9 mouse cellular contexts compared by ENCODE assay signal in the genomic region with DNA sequence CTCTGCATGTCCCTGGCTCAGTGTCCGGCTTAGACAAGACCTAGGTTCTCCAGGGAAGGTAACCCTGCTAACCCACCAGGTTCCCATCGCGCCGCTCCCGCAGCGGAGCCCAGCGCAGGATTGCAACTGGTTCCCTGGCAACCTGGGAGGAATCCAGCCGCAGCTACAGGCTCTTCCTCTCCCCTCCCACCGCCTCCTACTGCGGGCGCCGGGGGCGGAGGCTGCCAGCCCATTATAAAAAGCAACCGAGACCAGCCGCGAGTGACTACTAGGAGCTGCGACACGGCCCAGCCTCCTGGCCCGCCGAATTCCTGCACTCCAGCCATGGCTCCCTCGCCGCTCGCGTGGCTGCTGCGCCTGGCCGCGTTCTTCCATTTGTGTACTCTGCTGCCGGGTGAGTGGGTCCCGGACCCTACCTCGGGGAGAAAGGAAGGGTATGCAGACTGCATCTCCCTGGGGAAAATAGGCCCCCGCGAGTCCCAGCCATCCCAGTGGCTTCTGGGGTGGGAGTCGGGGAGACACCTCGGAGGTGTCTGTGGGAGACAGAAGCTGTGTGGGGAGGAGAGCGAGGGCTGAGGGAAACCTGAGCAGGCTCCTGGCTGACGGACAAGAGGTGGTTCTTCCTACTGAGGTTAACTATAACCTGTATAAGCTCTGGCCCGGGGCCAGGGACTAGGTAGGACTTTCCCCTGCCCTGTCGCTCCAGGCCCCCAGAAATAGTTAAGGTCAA. TPM values are rescaled to one million over a fixed set of nuclear protein-coding genes. Genes with fewer than 3 reads are reported as not detected.
DNase-seq lines count a peak whose midpoint lies in the region; ATAC-seq lines count a peak whose summit lies in the region.
"Had no signal": no experiment of that assay in that cellular context is flagged by ENCODE, and none has a peak within 500 bp of the region (broad histone marks: within the 10 kb centered on the region; RNA-seq: fewer than 3 reads in every experiment).

A gene (plus strand): TSS at position 69 of the 730 bp plus-strand sequence.

- H3K9me3 ChIP-seq in intestine, embryonic 15.5 days: no peaks in the 10 kb centered on the region

- H3K4me2 ChIP-seq in intestine, embryonic 15.5 days (replicated peaks): peak within 1 kb of the TSS; percentile 91

- peak within 1 kb of the TSS; percentile 63 for H3K9ac ChIP-seq in intestine, embryonic 15.5 days

- DNase-seq in adrenal gland, postnatal 10 days: peak; percentile 89
- DNase-seq in embryo, embryonic 11.5 days (ENCODE audit: low read depth, low spot score): peak; percentile 58
- DNase-seq in gastrocnemius, postnatal 36 days: peak; percentile 49 to 56
- DNase-seq in left cerebral cortex, adult 9 months (ENCODE audit: low spot score in 2 of 2): peak; percentile 82 to 91
- peak; percentile 80 for DNase-seq in right cerebral cortex, postnatal 4 days
- no peak for DNase-seq in c-Kit-positive CD71-positive TER-119-positive erythroid progenitor cells, embryonic 14.5 days (ENCODE audit: low spot score)

- H3K27me3 ChIP-seq in intestine, embryonic 15.5 days (replicated peaks): peaks cover 12% of the 10 kb centered on the region

- intact Hi-C loops in gastrocnemius, postnatal 36 days (cut with DNase I): no loop called here

- peak within 1 kb of the TSS; percentile 82 for H3K27ac ChIP-seq in intestine, embryonic 15.5 days
- H3K27ac ChIP-seq: macrophage had no signal

- H3K36me3 ChIP-seq in intestine, embryonic 15.5 days: no peaks in the 10 kb centered on the region

- peak within 1 kb of the TSS; percentile 49 for H3K4me3 ChIP-seq in intestine, embryonic 15.5 days (replicated peaks)

- H3K4me1 ChIP-seq in intestine, embryonic 15.5 days (replicated peaks): peaks cover 13% of the 10 kb centered on the region

- WGBS in intestine, embryonic 15.5 days: under 1% methylated on average over 38 of the region's 38 CpGs

- ATAC-seq in intestine, embryonic 15.5 days: peak; percentile 76
- ATAC-seq in megakaryocyte progenitor cell, adult 5-6 weeks (replicated peaks; ENCODE audit: poor library complexity): peak; percentile 63

RNA-seq across cellular contexts. Expression of the gene that starts here (rescaled TPM):
- 10 to 100 TPM; 10.4 to 13.3 TPM for total RNA-seq in adrenal gland, postnatal 10 days (2021)
- 1 to 10 TPM in 1 of 2 experiments, under 1 TPM in 1; 0.52 to 1.6 TPM for total RNA-seq in gastrocnemius, postnatal 36 days (2021)
- polyA plus RNA-seq in intestine, embryonic 15.5 days (2015; fragmentation: Nextera tagmentation; extraction: Ambion mirVana): 23.0 and 24.3 TPM in 2 replicates
- total RNA-seq in megakaryocyte progenitor cell, adult 5-6 weeks (2015): 0.57 TPM in 1 of 2 replicates, not detected in the other
- total RNA-seq in megakaryocyte progenitor cell, adult 5-6 weeks (2017): not detected in 2 replicates

Comparison
In these comparisons a context has a peak if more than half of its experiments do, and no peak if none do; other contexts are left out.
1. RNA of the gene that starts here (total RNA-seq): 10.4 to 13.3 TPM in adrenal gland, postnatal 10 days; 0.52 to 1.6 TPM in gastrocnemius, postnatal 36 days and 0.57 TPM in megakaryocyte progenitor cell, adult 5-6 weeks; every median in the first group is over 4 times any median in the second.
2. Peak in ATAC-seq in megakaryocyte progenitor cell, adult 5-6 weeks; RNA of the gene not detected or under 1 TPM.